Mouse (Mus musculus) CD4-positive helper T cell, adult 2 months (primary cell): ENCODE measurements around the gene Uba5.
A peak's percentile ranks its signal among the peaks of the same experiment; 100 is the strongest.

ENCODE experiments used
- DNase-seq: peaks from one replicate; pipeline ENCODE4 v3.0.0-alpha.2; 2012; ENCODE audit warnings: low read depth, missing footprints, low spot score

The Uba5 gene

GRCm38 (mm10) chr9:104062430-104063243, at the start of gene Uba5:
Gene Uba5, minus strand, starts transcription at chr9:104063134.
- peak; percentile 88 for DNase-seq

- DNase-seq = no peak
These were observed 46.2 kb upstream of the Uba5 start for GRCm38 (mm10) chr9:104109151-104109550.

DNA sequence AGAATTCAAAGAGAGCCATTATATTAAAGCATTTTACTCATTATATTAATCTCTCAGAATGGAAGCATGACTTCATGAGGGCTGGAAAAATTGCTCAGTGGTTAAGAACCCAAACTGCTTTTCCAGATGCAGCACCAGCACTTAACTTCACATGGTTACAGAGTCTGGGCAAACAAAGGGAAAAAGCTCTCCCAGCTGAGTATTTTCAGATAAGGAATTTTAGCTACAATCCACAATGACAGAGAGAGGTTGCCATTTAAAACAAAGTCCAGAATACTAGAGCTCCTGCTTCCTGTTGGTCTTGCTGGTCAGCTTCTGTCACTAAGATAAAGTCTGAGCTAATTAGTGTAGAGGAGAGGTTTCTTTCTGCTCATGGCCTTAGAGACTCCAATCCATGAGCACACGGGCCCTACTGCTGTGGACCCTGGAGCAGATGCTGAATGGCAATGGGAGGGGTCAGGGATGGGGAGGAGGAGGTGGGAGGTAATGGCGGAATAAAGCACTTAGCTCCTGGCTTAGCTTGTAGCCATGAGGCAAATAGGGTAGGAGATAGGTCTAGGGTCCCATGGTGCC, 45.7 kb upstream of the Uba5 start:
- DNase-seq = no peak

GRCm38 (mm10) chr9:104107482-104107881, 44.5 kb upstream of the Uba5 start:
- DNase-seq = no peak

GRCm38 (mm10) chr9:104106930-104107329, 44.0 kb upstream of the Uba5 start:
- DNase-seq = no peak

DNA sequence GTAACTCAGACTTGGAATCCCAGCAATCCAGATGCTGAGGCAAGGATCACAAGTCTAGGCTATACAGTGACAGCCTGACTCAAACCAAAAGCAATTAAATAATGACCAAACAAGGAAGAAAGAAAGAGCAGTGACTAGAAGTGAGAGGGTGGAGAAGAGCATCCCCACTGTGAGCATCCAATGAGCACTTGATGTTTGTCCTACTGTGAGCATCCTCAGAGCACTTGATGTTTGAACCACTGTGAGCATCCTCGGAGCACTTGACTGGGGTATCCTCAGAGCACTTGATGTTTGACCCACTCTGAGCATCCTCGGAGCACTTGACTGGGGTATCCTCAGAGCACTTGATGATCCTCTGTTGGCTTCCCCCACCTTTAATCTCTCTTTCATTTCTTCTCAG, 42.1 kb upstream of the Uba5 start:
- DNase-seq = no peak

- DNase-seq = no peak
These were observed 40.0 kb upstream of the Uba5 start for GRCm38 (mm10) chr9:104102901-104103300.

GRCm38 (mm10) chr9:104102301-104102700, 39.4 kb upstream of the Uba5 start:
- no peak for DNase-seq

DNA sequence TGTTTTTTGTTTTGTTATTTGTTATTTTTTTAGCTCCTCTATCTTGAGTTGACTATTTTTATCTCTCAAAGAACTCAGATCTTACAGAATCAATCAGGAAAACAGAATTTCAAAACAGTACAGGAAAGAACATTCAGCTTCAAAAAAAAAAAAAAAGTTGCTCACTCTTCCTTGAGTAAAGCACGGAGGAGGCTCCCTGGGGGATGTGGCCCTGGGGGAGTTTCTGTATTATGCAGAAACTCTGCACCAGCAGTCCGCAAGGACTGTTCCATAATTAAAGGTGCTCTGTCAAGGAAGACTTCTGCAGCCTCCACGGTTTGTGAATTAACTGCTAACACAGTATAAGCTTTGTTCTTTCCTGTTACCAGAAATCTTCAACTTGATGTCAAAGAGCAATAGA, 38.5 kb upstream of the Uba5 start:
- DNase-seq = no peak

GRCm38 (mm10) chr9:104100822-104101221, 37.9 kb upstream of the Uba5 start:
- DNase-seq = no peak

- DNase-seq = no peak
These were observed 36.1 kb upstream of the Uba5 start for GRCm38 (mm10) chr9:104099060-104099459.

DNA sequence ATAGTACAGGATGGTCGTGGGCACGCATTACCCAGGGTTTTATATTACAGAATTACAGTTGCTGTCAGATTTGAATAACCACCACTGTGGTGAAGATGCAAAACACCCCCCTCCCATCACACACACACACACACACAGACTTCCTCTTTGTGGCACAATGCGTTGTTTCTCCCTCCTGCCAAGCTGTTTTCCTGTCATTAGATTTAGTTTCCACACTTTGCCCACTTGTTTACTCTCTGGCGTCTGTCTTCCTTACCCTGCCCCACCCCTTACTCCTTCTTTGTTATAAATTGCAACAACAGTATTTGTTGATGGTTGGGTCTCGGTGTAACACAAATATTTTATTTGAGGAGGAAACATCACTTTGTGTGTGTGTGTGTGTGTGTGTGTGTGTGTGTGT, 35.3 kb upstream of the Uba5 start:
- no peak for DNase-seq

GRCm38 (mm10) chr9:104092945-104093344, 30.0 kb upstream of the Uba5 start:
- no peak for DNase-seq

- no peak for DNase-seq
These were observed 25.6 kb upstream of the Uba5 start for GRCm38 (mm10) chr9:104088555-104088954.

- no peak for DNase-seq
These were observed 22.9 kb upstream of the Uba5 start for GRCm38 (mm10) chr9:104085730-104086429.

DNA sequence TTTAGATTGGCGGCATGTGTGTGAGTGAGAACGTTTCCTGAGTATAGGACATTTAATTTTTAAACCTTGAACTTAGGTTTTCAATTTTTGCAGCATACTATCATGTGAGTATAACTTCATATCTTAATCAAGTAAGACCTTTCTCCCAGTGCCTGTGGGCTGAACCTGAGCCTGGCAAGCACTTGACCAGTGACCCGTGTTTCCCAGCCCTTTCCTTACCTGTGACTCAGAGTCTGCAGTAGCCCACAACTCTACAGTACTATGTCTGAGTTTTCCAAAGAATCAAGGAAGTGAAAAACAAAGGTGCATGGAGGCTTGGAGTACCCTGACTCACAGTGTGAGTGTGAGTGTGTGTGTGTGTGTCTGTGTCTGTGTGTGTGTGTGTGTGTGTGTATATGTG, 17.1 kb upstream of the Uba5 start:
- DNase-seq = no peak

DNA sequence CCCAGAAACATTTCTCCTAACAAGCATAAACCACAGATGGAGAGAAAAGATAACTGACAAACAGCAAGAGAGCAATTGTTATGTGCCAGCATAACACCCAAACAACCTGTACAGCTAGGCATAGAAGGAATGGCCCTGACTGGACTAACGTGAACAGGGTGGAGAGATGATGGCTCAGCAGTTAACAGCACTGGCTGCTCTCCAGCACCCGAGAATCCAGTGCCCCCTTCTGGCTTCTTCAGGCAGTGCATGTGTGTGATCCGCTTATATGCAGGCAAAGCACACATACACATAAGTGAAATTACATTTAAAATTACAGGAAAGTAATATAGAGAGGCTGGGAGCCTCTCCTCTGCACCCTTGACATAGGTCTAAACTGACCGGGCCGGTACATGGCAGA, 16.4 kb upstream of the Uba5 start:
- peak; percentile 38 for DNase-seq

DNA sequence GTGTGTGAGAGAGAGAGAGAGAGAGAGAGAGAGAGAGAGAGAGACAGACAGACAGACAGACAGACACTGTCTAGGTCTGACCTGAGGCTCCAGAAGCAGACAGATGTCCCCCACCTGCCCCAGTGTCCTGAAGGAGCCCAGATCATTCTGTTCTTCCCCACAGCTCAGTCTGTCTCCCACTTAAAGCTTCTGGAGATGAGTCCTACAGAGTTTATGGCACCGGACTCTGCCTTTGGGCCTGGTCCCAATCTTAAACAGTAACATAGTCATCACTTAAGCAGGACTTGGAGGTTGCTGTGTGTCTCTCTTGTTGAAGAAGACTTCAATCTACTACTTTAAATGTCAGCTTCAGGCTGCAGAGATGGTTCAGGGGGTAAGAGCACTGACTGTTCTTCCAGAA, 15.8 kb upstream of the Uba5 start:
- no peak for DNase-seq

GRCm38 (mm10) chr9:104075808-104076207, 12.9 kb upstream of the Uba5 start:
- DNase-seq = peak; percentile 31

GRCm38 (mm10) chr9:104070863-104071604, 8.1 kb upstream of the Uba5 start:
- DNase-seq = no peak

GRCm38 (mm10) chr9:104070241-104070640, 7.3 kb upstream of the Uba5 start:
- no peak for DNase-seq

- no peak for DNase-seq
These were observed 1.6 kb upstream of the Uba5 start for GRCm38 (mm10) chr9:104064571-104064970.
